Mouse (Mus musculus) T-cell, adult 2 months (primary cell): ENCODE results near the gene Oxct2a.
"Not testable (repeated sequence)": the region's sequence is repeated elsewhere in the genome, so short reads cannot be mapped to it uniquely, and the experiment has no call there.

Experiments
- DNase-seq: peaks from one replicate; pipeline ENCODE4 v3.0.0; 2022; ENCODE audit warnings: low spot score

The Oxct2a gene

GRCm38 (mm10) chr4:123313010-123313409 is 10.4 kb downstream of the Oxct2a start:
- DNase-seq, result no peak

- DNase-seq, result no peak
These were observed 11.6 kb downstream of the Oxct2a start for GRCm38 (mm10) chr4:123311845-123312244.

GRCm38 (mm10) chr4:123308292-123308691 is 15.1 kb downstream of the Oxct2a start:
- DNase-seq, result no peak

- no peak for DNase-seq
These were observed 16.4 kb downstream of the Oxct2a start for GRCm38 (mm10) chr4:123306999-123307398.

- DNase-seq, result peak; percentile 31
These were observed 17.6 kb downstream of the Oxct2a start for GRCm38 (mm10) chr4:123305789-123306188.

- DNase-seq, result no peak
These were observed 24.3 kb downstream of the Oxct2a start for GRCm38 (mm10) chr4:123298980-123299670.

GRCm38 (mm10) chr4:123298226-123298625 is 25.2 kb downstream of the Oxct2a start:
- DNase-seq, result no peak

- no peak for DNase-seq
These were observed 26.1 kb downstream of the Oxct2a start for GRCm38 (mm10) chr4:123297195-123297960.

GRCm38 (mm10) chr4:123296148-123296534 is 27.3 kb downstream of the Oxct2a start:
- no peak for DNase-seq

- no peak for DNase-seq
These were observed 27.8 kb downstream of the Oxct2a start for GRCm38 (mm10) chr4:123295516-123296147.

- not testable (repeated sequence) for DNase-seq
These were observed 28.4 kb downstream of the Oxct2a start for GRCm38 (mm10) chr4:123295026-123295425.

GRCm38 (mm10) chr4:123293661-123294443 is 29.6 kb downstream of the Oxct2a start:
- no peak for DNase-seq

- DNase-seq, result no peak
These were observed 30.4 kb downstream of the Oxct2a start for GRCm38 (mm10) chr4:123292989-123293388.

- no peak for DNase-seq
These were observed 31.0 kb downstream of the Oxct2a start for GRCm38 (mm10) chr4:123292390-123292789.

- no peak for DNase-seq
These were observed 34.4 kb downstream of the Oxct2a start for GRCm38 (mm10) chr4:123289038-123289437.

- no peak for DNase-seq
These were observed 36.6 kb downstream of the Oxct2a start for GRCm38 (mm10) chr4:123286790-123287189.

GRCm38 (mm10) chr4:123284731-123285624 is 38.5 kb downstream of the Oxct2a start:
- DNase-seq, result no peak

GRCm38 (mm10) chr4:123283675-123284064 is 39.8 kb downstream of the Oxct2a start:
- not testable (repeated sequence) for DNase-seq

GRCm38 (mm10) chr4:123282915-123283674 is 40.3 kb downstream of the Oxct2a start:
- DNase-seq, result peak; percentile 23

- peak; percentile 85 for DNase-seq
These were observed 40.9 kb downstream of the Oxct2a start for GRCm38 (mm10) chr4:123282500-123282899.
